Mouse (Mus musculus): Measurements from ENCODE around the gene Nupr1l. TPM values are rescaled to one million over a fixed set of nuclear protein-coding genes. Genes with fewer than 3 reads are reported as not detected.

Gene Nupr1l
- polyA plus RNA-seq, 1 experiment from 2014 or later = 5.4 TPM

DNA sequence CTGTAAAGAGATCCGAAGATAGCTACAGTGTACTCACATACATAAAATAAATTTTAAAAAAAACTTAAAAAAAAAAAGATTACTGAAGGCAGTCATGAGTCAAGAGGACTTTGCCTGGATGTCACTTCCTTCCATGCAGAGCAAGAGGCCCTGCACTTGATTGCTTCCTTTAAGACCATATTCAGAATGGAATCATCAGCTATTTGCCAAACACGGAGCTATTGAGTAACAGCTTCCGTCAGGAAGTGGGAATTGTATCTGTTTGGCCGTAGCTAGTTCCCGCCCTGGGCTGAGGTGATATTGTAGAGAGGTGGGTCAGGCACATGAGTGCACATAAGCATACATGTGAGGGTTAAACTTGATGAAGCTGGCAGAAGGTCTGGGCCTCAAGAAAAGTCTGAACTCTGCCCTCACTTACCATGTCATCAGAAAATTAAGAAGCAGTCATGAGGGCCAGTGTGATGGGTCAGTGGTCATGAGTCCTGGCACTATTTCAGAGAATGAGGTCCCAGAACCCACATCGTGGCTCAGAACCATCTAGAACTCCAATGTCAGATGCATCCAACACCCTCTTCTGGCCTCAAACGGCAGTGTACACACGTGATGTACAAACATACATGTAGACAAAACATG is 16.6 kb downstream of the Nupr1l start:
- no peak overlapping the region for H3K27ac ChIP-seq (replicated peaks; ENCODE audit: low read depth, low read length)
- no peak overlapping the region for H3K4me3 ChIP-seq (replicated peaks; ENCODE audit: low read depth, low read length)
- ATAC-seq (ENCODE audit: low FRiP score, low TSS enrichment) = no peak
- no peaks in the 10 kb centered on the region for H3K27me3 ChIP-seq (ENCODE audit: control insufficient read depth, insufficient read depth, low read length)
- H3K9me3 ChIP-seq (ENCODE audit: control insufficient read depth, low read length) = no peaks in the 10 kb centered on the region
- no peak for DNase-seq
- no peak overlapping the region for H3K9ac ChIP-seq (replicated peaks; ENCODE audit: low read length)
- H3K36me3 ChIP-seq (ENCODE audit: control insufficient read depth, insufficient read depth, low read length) = no peaks in the 10 kb centered on the region
- H3K4me2 ChIP-seq (ENCODE audit: low read length) = no peak overlapping the region
- WGBS = 89% methylated on average over 8 of the region's 8 CpGs
- H3K4me1 ChIP-seq (ENCODE audit: control insufficient read depth, insufficient read depth, low read length) = no peaks in the 10 kb centered on the region

DNA sequence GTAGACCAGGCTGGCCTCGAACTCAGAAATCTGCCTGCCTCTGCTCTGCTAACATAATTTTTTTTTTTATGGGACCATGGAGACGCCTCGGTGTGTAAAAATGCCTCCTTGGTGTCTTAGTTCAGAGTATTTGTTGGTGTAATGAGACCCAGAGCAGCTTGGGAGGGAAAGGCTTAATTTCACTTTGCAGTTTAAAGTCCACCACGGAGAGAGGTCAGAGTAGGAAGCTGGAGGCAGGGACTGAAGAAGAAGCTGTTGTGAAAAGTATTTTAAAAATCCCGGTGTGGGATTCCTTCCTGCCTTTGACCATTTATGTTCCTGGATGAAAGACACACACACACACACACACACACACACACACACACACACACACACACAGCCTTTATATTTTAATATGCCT is 17.6 kb downstream of the Nupr1l start:
- ATAC-seq (ENCODE audit: low FRiP score, low TSS enrichment) (no peak), DNase-seq (no peak)
- no peak overlapping the region for H3K4me3 ChIP-seq (replicated peaks; ENCODE audit: low read depth, low read length)
- no peak overlapping the region for H3K4me2 ChIP-seq (ENCODE audit: low read length)
- no peak overlapping the region for H3K9ac ChIP-seq (replicated peaks; ENCODE audit: low read length)
- WGBS = 85% methylated on average over 5 of the region's 5 CpGs
- no peaks in the 10 kb centered on the region for H3K36me3 ChIP-seq (ENCODE audit: control insufficient read depth, insufficient read depth, low read length)
- no peak overlapping the region for H3K27ac ChIP-seq (replicated peaks; ENCODE audit: low read depth, low read length)
- H3K27me3 ChIP-seq (ENCODE audit: control insufficient read depth, insufficient read depth, low read length) = no peaks in the 10 kb centered on the region
- no peaks in the 10 kb centered on the region for H3K9me3 ChIP-seq (ENCODE audit: control insufficient read depth, low read length)
- no peaks in the 10 kb centered on the region for H3K4me1 ChIP-seq (ENCODE audit: control insufficient read depth, insufficient read depth, low read length)

DNA sequence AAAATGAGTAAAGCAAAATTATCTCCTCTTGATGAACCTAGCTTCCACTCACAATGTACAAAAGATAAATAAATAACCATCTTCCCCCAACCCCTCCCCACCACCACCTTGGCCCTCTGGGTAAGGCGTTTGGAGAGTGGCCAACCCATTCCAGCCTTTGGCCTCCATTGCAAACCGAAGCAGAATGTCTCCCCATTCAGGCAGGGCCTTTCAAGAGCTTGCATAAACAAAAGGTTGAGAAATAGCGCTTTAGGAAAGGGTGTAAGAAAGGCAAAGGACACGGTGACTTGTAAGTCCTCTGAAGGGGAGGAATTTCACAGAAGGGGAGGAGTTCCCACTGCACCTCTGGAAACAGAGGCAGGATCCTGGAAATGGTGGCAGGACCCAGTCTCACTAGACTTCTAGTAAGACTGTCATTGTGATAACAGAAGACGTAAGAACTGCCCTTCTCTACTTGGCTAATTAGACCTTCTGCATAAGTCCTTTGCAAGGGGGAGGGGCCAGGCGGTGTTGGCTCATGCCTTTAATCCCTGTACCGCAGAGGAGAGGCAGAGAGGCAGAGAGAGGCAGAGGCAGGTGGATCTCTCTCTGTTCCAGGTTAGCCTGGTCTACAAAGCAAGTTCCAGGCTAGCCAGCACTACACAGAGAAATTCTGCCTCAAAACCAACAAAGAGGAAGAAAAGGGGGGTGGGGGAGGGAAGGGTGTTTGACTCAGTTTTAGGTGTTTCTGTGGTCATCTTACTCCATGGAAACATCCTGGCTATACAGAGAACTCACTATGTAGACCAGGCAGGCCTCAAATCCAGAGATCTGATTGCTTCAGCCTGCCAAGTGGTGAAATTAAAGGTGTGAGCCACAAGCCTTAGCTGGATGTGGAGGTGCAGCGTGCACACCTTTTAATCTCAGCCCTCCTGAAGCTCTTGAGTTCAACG is 21.9 kb downstream of the Nupr1l start:
- 49% methylated on average over 9 of the region's 9 CpGs for WGBS
- Histone ChIP-seq H3K4me1 (ENCODE audit: control insufficient read depth, insufficient read depth, low read length) (no peaks in the 10 kb centered on the region), H3K4me3 (replicated peaks; ENCODE audit: low read depth, low read length) (no peak overlapping the region), H3K36me3 (ENCODE audit: control insufficient read depth, insufficient read depth, low read length) (no peaks in the 10 kb centered on the region), H3K27me3 (ENCODE audit: control insufficient read depth, insufficient read depth, low read length) (no peaks in the 10 kb centered on the region), H3K27ac (replicated peaks; ENCODE audit: low read depth, low read length) (no peak overlapping the region), H3K9me3 (ENCODE audit: control insufficient read depth, low read length) (no peaks in the 10 kb centered on the region), H3K4me2 (ENCODE audit: low read length) (no peak overlapping the region), H3K9ac (replicated peaks; ENCODE audit: low read length) (no peak overlapping the region)
- ATAC-seq (ENCODE audit: low FRiP score, low TSS enrichment) (no peak), DNase-seq (no peak)

DNA sequence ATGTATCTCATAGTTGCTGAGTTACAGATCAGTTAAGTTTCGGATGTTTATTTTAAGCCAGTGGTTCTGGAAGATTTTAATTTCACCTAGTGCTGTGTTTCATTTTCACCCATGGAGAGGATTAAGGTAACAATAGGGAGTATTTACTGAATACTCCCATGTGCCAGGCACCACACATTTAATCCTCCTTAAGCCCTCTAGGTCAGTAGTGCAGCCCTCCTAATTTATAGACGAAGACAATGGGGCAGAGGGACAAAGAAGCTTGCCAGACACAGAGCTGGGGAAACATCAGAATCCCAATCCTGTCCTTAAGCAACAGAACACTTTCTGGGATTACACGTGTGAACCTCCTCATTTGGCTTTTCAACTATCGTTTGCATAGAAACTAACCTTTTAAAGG is 28.6 kb downstream of the Nupr1l start:
- H3K27me3 ChIP-seq (ENCODE audit: control insufficient read depth, insufficient read depth, low read length) = no peaks in the 10 kb centered on the region
- H3K9me3 ChIP-seq (ENCODE audit: control insufficient read depth, low read length) = no peaks in the 10 kb centered on the region
- H3K36me3 ChIP-seq (ENCODE audit: control insufficient read depth, insufficient read depth, low read length) = no peaks in the 10 kb centered on the region
- no peak overlapping the region for H3K4me3 ChIP-seq (replicated peaks; ENCODE audit: low read depth, low read length)
- DNase-seq (no peak), ATAC-seq (ENCODE audit: low FRiP score, low TSS enrichment) (no peak)
- H3K9ac ChIP-seq (replicated peaks; ENCODE audit: low read length) = no peak overlapping the region
- no peak overlapping the region for H3K27ac ChIP-seq (replicated peaks; ENCODE audit: low read depth, low read length)
- WGBS = 12% methylated on average over 4 of the region's 4 CpGs
- H3K4me2 ChIP-seq (ENCODE audit: low read length) = no peak overlapping the region
- no peaks in the 10 kb centered on the region for H3K4me1 ChIP-seq (ENCODE audit: control insufficient read depth, insufficient read depth, low read length)

DNA sequence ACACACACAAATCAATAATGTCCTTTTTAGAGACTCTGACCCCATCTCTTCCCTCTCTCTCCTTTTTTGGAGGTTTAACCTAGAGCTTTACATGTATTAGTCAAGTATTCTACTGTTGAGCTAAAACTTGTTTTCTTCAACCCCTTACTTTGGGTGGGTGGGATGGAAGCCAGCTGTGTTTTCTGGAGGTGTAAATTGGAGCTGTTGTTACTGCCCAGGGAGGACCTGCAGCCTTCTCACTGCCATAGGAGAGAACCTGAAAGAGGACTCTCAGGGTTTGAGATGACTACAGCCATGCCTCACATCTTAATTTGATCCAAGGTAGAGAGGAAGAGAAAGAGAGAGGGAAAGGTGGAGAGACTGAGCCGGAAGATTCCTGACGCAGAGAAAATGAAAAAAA is 31.9 kb downstream of the Nupr1l start:
- Histone ChIP-seq H3K9me3 (ENCODE audit: control insufficient read depth, low read length) (no peaks in the 10 kb centered on the region), H3K9ac (replicated peaks; ENCODE audit: low read length) (no peak overlapping the region), H3K27me3 (ENCODE audit: control insufficient read depth, insufficient read depth, low read length) (no peaks in the 10 kb centered on the region), H3K36me3 (ENCODE audit: control insufficient read depth, insufficient read depth, low read length) (0 out of 2 replicates have a peak, but pooled peaks cover 2% of the 10 kb centered on the region), H3K4me1 (ENCODE audit: control insufficient read depth, insufficient read depth, low read length) (peaks cover 4% of the 10 kb centered on the region; the same call in 1 of the 2 replicates), H3K4me3 (replicated peaks; ENCODE audit: low read depth, low read length) (no peak overlapping the region), H3K27ac (replicated peaks; ENCODE audit: low read depth, low read length) (no peak overlapping the region), H3K4me2 (ENCODE audit: low read length) (no peak overlapping the region)
- WGBS = 76% methylated on average over 2 of the region's 2 CpGs
- DNase-seq = no peak
- no peak for ATAC-seq (ENCODE audit: low FRiP score, low TSS enrichment)

DNA sequence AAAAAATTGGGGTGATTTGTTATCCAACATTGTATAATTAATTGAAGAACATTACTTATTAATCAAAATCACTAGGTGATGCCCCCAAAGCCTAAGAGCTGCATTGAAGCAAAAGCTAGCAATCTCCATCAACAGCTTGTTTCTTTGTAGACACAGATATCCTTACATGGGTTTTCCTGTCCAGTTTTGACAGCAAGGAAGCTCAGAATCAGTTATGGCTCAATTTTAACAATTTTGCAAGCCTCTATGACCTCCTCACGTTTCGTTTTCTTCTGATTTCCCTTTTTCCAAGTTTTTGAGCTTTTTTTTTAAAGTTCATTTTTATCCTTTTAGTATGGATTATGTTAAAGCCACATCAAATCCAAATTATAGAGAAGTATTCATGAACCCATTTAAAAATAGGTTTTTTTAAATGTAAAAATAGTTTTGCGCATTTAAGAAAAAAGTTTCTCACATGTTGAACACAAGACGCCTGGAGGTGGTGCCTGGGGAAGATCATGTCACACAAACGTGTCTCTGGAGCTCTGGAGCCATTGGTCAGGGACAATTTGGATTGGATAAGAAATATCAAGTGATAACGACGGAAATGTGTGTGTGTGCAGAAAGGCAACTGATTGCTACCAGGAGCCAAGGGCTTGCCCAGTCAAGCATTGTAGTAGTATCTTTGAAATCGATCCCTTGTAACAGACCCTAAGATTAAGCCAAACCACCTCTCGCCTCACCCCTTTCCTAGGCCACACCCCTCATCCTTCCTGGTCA is 32.6 kb downstream of the Nupr1l start:
- Histone ChIP-seq H3K27me3 (ENCODE audit: control insufficient read depth, insufficient read depth, low read length) (no peaks in the 10 kb centered on the region), H3K36me3 (ENCODE audit: control insufficient read depth, insufficient read depth, low read length) (0 out of 2 replicates have a peak, but pooled peaks cover 2% of the 10 kb centered on the region), H3K9ac (replicated peaks; ENCODE audit: low read length) (peak overlapping the region; percentile 14; the same call in 1 of the 2 replicates), H3K27ac (replicated peaks; ENCODE audit: low read depth, low read length) (peak overlapping the region; percentile 60), H3K4me3 (replicated peaks; ENCODE audit: low read depth, low read length) (peak overlapping the region; percentile 78), H3K4me1 (ENCODE audit: control insufficient read depth, insufficient read depth, low read length) (peaks cover 4% of the 10 kb centered on the region; the same call in 1 of the 2 replicates), H3K4me2 (ENCODE audit: low read length) (peak overlapping the region; percentile 52), H3K9me3 (ENCODE audit: control insufficient read depth, low read length) (no peaks in the 10 kb centered on the region)
- WGBS = 9% methylated on average over 9 of the region's 9 CpGs
- no peak for DNase-seq
- no peak for ATAC-seq (ENCODE audit: low FRiP score, low TSS enrichment)

DNA sequence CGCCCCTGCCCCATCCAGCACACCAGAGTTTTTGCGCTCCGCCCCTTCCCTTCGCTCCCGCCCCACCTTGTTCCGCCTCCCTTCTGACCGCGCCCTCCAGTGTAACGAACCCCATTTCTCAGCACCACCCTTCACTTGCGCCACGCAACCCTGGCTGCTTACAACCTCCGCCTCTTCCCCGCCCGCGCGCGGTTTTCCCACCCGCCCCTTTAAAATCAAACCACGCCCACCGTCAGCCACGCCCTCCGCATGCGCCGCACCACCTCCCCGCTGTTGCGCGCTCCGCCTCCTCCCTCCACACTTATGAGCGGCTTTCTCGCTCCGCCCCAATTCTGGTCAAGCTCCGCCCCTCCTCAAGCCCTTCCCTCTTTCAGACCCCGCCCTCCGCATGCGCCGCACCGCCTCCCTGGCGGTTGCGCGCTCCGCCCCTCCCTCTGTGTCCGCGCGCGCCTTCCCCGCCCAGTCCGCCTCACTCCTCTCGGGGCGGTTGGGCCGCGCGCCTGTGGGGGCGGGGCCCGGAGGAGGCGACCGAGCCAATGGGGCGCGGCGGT is 33.2 kb downstream of the Nupr1l start, which contains the start of gene Vkorc1l1:
Vkorc1l1 (plus strand) TSS at position 476 of the 551 bp plus-strand sequence.
- Histone ChIP-seq H3K4me2 (ENCODE audit: low read length) (peak within 1 kb of the TSS; percentile 83), H3K4me3 (replicated peaks; ENCODE audit: low read depth, low read length) (peak within 1 kb of the TSS; percentile 78), H3K9me3 (ENCODE audit: control insufficient read depth, low read length) (no peaks in the 10 kb centered on the region), H3K27ac (replicated peaks; ENCODE audit: low read depth, low read length) (peak within 1 kb of the TSS; percentile 70), H3K9ac (replicated peaks; ENCODE audit: low read length) (peak within 1 kb of the TSS; percentile 84), H3K4me1 (ENCODE audit: control insufficient read depth, insufficient read depth, low read length) (peaks cover 4% of the 10 kb centered on the region; the same call in 1 of the 2 replicates), H3K27me3 (ENCODE audit: control insufficient read depth, insufficient read depth, low read length) (no peaks in the 10 kb centered on the region), H3K36me3 (ENCODE audit: control insufficient read depth, insufficient read depth, low read length) (0 out of 2 replicates have a peak, but pooled peaks cover 2% of the 10 kb centered on the region)
- ATAC-seq (ENCODE audit: low FRiP score, low TSS enrichment) = peak; percentile 94
- peak; percentile 100 for DNase-seq
- WGBS = 1% methylated on average over 59 of the region's 59 CpGs

Data from midbrain, embryonic 14.5 days (tissue).